Mouse (Mus musculus) spleen, adult 2 months (tissue): Measurements from ENCODE around the gene Smim13. TPM values are rescaled to one million over a fixed set of nuclear protein-coding genes. Genes with fewer than 3 reads are reported as not detected.
A peak's percentile ranks its signal among the peaks of the same experiment; 100 is the strongest.
"Not testable (repeated sequence)": the region's sequence is repeated elsewhere in the genome, so short reads cannot be mapped to it uniquely, and the experiment has no call there.

Source experiments
- DNase-seq, 2 experiments: peaks; one replicate each; pipeline versions ENCODE4 v3.0.0 to v3.0.0-alpha.2; 2012 to 2021; ENCODE audit warnings: low spot score in 2 of 2, low read depth in 1 of 2
- H3K27ac ChIP-seq: fragments of 200-500 bp; 2 replicates; pipeline ENCODE4 v1.5.1; 2012; ENCODE audit warnings: low read length, inconsistent platforms; ENCODE audit not compliant: insufficient read depth
- H3K27me3 ChIP-seq: fragments of 200-500 bp; 2 replicates; pipeline ENCODE4 v1.6.1; 2012; ENCODE audit warnings: mild to moderate bottlenecking, moderate library complexity, low read length, inconsistent platforms; ENCODE audit not compliant: control insufficient read depth, insufficient read depth
- H3K36me3 ChIP-seq: fragments of 200-500 bp; 2 replicates; pipeline ENCODE4 v1.6.1; 2012; ENCODE audit warnings: mild to moderate bottlenecking, low read length, inconsistent platforms; ENCODE audit not compliant: control insufficient read depth, insufficient read depth
- H3K4me1 ChIP-seq: fragments of 200-500 bp; 2 replicates; pipeline ENCODE4 v1.6.1; 2011; ENCODE audit warnings: inconsistent platforms; ENCODE audit not compliant: control insufficient read depth, insufficient read depth, insufficient read length
- H3K4me3 ChIP-seq: fragments of 200-500 bp; 2 replicates; pipeline ENCODE4 v1.5.1; 2011; ENCODE audit warnings: mild to moderate bottlenecking, inconsistent platforms; ENCODE audit not compliant: insufficient read depth, insufficient read length; ENCODE audit errors: extremely low read depth
- CTCF ChIP-seq: fragments of 200-500 bp; IDR thresholded peaks from 2 replicates; pipeline ENCODE4 v1.5.1; 2011; ENCODE audit warnings: mild to moderate bottlenecking, inconsistent platforms; ENCODE audit not compliant: insufficient read depth, insufficient read length, insufficient replicate concordance; ENCODE audit errors: extremely low read depth
- POLR2A ChIP-seq: fragments of 200-500 bp; IDR thresholded peaks from 2 replicates; pipeline ENCODE4 v1.6.1; 2011; ENCODE audit warnings: low read depth, low read length, inconsistent platforms
- WGBS: fragments of 180-500 bp; shearing (Covaris S2); methylation state at CpG from one replicate; pipeline ENCODE4 v1.1.7; 2018; 5-methylcytosine and 5-hydroxymethylcytosine counted together
- polyA plus RNA-seq: library from polyadenylated mRNA; depleted of rRNA; stranded (reverse); fragments of >200 nt; gene quantifications from 2 replicates; pipeline ENCODE4 v1.2.3, GENCODE M21; 2012; rRNA removed

The Smim13 gene
- 2.2 and 2.6 TPM in 2 replicates for polyA plus RNA-seq

GRCm38 (mm10) chr13:41249538-41250317 is at the start of gene Smim13:
Gene Smim13 (plus strand): TSS chr13:41249844.
- Histone ChIP-seq H3K27ac (peak within 1 kb of the TSS; percentile 89), H3K36me3 (no peaks in the 10 kb centered on the region), H3K4me3 (peak within 1 kb of the TSS; percentile 88), H3K27me3 (no peaks in the 10 kb centered on the region), H3K4me1 (no peaks in the 10 kb centered on the region)
- DNase-seq: peak; percentile 92 to 94
- under 1% methylated on average over 67 of the region's 78 CpGs for WGBS
- TF ChIP-seq CTCF: peak; percentile 14; the same call in 1 of the 2 replicates
- peak; percentile 23; the same call in 1 of the 2 replicates for TF ChIP-seq POLR2A

DNA sequence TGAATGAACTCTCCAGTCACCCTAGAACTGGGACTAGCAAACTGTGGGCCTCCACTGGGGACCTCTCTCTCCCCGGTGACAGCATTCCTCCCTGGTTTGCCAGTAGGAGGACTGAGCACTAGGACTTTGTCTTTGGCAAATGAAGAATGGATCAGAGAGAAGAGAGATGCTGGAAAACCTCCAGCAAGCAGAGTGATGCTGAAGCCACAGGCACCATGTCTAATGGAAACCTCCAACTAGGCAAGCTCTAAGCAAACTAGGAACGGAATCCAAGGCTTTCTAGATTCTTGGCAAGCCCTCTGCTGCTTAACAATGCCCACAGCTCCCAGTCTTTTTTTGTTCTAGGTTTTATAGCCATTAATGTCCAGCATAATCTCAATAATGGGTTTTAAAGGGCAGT is 48.8 kb upstream of the Smim13 start:
- H3K4me3 ChIP-seq: no peak overlapping the region
- no peak for TF ChIP-seq POLR2A
- no peak for TF ChIP-seq CTCF
- H3K27me3 ChIP-seq: no peaks in the 10 kb centered on the region
- no peak for DNase-seq
- 84% methylated on average over 2 of the region's 2 CpGs for WGBS
- no peaks in the 10 kb centered on the region for H3K36me3 ChIP-seq
- H3K4me1 ChIP-seq: no peaks in the 10 kb centered on the region
- no peak overlapping the region for H3K27ac ChIP-seq

GRCm38 (mm10) chr13:41203289-41203688 is 46.4 kb upstream of the Smim13 start:
- Histone ChIP-seq H3K4me1 (no peaks in the 10 kb centered on the region), H3K4me3 (no peak overlapping the region), H3K27me3 (no peaks in the 10 kb centered on the region), H3K27ac (no peak overlapping the region), H3K36me3 (no peaks in the 10 kb centered on the region)
- DNase-seq: no peak
- TF ChIP-seq POLR2A (no peak), CTCF (no peak)
- 54% methylated on average over 7 of the region's 7 CpGs for WGBS

GRCm38 (mm10) chr13:41203691-41204090 is 46.0 kb upstream of the Smim13 start:
- Histone ChIP-seq H3K27ac (no peak overlapping the region), H3K36me3 (no peaks in the 10 kb centered on the region), H3K27me3 (no peaks in the 10 kb centered on the region), H3K4me3 (no peak overlapping the region), H3K4me1 (no peaks in the 10 kb centered on the region)
- TF ChIP-seq CTCF (no peak), POLR2A (no peak)
- 88% methylated on average over 9 of the region's 9 CpGs for WGBS
- no peak for DNase-seq

- H3K4me3 ChIP-seq, H3K27me3 ChIP-seq, DNase-seq, H3K27ac ChIP-seq, H3K36me3 ChIP-seq, H3K4me1 ChIP-seq: not testable (repeated sequence)
These were observed 44.1 kb upstream of the Smim13 start for GRCm38 (mm10) chr13:41205568-41205967.

DNA sequence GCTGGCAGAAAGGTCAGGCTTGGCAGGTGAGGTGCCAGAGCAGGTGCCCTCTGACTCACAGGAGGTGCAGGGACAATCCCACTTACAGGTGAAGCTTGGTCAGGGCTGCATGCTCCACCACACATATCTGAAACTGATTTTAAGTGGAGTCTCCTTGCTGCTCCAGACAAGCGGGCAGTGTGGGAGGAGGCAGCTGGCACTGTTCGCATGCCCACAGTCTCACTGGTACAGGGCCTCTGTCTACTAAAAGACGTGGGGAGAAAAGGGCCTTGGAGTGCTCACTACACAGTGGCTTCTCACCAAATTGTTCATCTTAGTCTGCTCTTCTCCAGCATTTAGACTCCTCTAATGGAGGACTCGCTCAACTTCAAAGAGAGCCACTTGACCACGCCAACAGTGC is 43.4 kb upstream of the Smim13 start:
- no peak overlapping the region for H3K27ac ChIP-seq
- H3K4me3 ChIP-seq: no peak overlapping the region
- H3K36me3 ChIP-seq: no peaks in the 10 kb centered on the region
- H3K27me3 ChIP-seq: no peaks in the 10 kb centered on the region
- 89% methylated on average over 5 of the region's 5 CpGs for WGBS
- no peaks in the 10 kb centered on the region for H3K4me1 ChIP-seq
- no peak for DNase-seq
- TF ChIP-seq CTCF (no peak), POLR2A (no peak)

GRCm38 (mm10) chr13:41211276-41211675 is 38.4 kb upstream of the Smim13 start:
- no peak overlapping the region for H3K4me3 ChIP-seq
- no peaks in the 10 kb centered on the region for H3K36me3 ChIP-seq
- no peaks in the 10 kb centered on the region for H3K4me1 ChIP-seq
- TF ChIP-seq POLR2A (no peak), CTCF (no peak)
- 81% methylated on average over 4 of the region's 4 CpGs for WGBS
- no peaks in the 10 kb centered on the region for H3K27me3 ChIP-seq
- DNase-seq: no peak
- no peak overlapping the region for H3K27ac ChIP-seq
